Mouse (Mus musculus): ENCODE data around the gene Smgc. TPM values are rescaled to one million over a fixed set of nuclear protein-coding genes. Genes with fewer than 3 reads are reported as not detected.

The Smgc gene
- not detected in 2 replicates for polyA plus RNA-seq (2021; fragmentation: Nextera tagmentation)
- long read RNA-seq, experiment 1 = 0 reads
- long read RNA-seq, experiment 2 = 0 reads

GRCm38 (mm10) chr15:91837965-91838364 lies at the start of gene Smgc:
Gene Smgc (plus strand): TSS chr15:91838265.

Other genes starting within 250 kb of the Smgc start
- 4.4 and 6.3 TPM in 2 replicates for gene Lrrk2, start 165.1 kb upstream of the Smgc start, polyA plus RNA-seq (2021; fragmentation: Nextera tagmentation)
- 109 and 122 TPM in 2 replicates for gene Cntn1, start 212.9 kb downstream of the Smgc start, polyA plus RNA-seq (2021; fragmentation: Nextera tagmentation)